Mouse (Mus musculus) limb, embryonic 12.5 days (tissue): ENCODE measurements around the gene Cables2. TPM values are rescaled to one million over a fixed set of nuclear protein-coding genes. Genes with fewer than 3 reads are reported as not detected.

Source experiments
- ATAC-seq: fragments of 200-750 bp; cut with Nextera tagmentation; 2 replicates; pipeline ENCODE4 v1.8.0; 2017; ENCODE audit warnings: low read depth, moderate TSS enrichment; ENCODE audit not compliant: insufficient number of reproducible peaks, insufficient read depth, low FRiP score, low TSS enrichment
- H3K27ac ChIP-seq: fragments of 300-500 bp; sonication (generic); 2 replicates; pipeline ENCODE4 v1.5.1; 2016; ENCODE audit warnings: mild to moderate bottlenecking, moderate library complexity
- H3K27me3 ChIP-seq: fragments of 300-500 bp; sonication (generic); 2 replicates; pipeline ENCODE4 v1.6.1; 2016; ENCODE audit warnings: mild to moderate bottlenecking, moderate library complexity
- H3K36me3 ChIP-seq: fragments of 300-500 bp; sonication (generic); 2 replicates; pipeline ENCODE4 v1.6.1; 2016; ENCODE audit warnings: mild to moderate bottlenecking, moderate library complexity
- H3K4me1 ChIP-seq: fragments of 300-500 bp; sonication (generic); replicated peaks from 2 replicates; pipeline ENCODE4 v1.6.1; 2016
- H3K4me2 ChIP-seq: fragments of 300-500 bp; sonication (generic); 2 replicates; pipeline ENCODE4 v1.6.1; 2016; ENCODE audit warnings: mild to moderate bottlenecking, moderate library complexity
- H3K4me3 ChIP-seq: fragments of 300-500 bp; sonication (generic); replicated peaks from 2 replicates; pipeline ENCODE4 v1.5.1; 2016; ENCODE audit warnings: mild to moderate bottlenecking
- H3K9ac ChIP-seq: fragments of 300-500 bp; sonication (generic); replicated peaks from 2 replicates; pipeline ENCODE4 v1.6.1; 2016; ENCODE audit warnings: mild to moderate bottlenecking, moderate library complexity
- H3K9me3 ChIP-seq: fragments of 300-500 bp; sonication (generic); 2 replicates; pipeline ENCODE4 v1.6.1; 2016; ENCODE audit warnings: mild to moderate bottlenecking, moderate library complexity
- WGBS: fragments of 180-500 bp; shearing (Covaris S2); methylation state at CpG from one replicate; pipeline ENCODE4 v1.1.7; 2016; 5-methylcytosine and 5-hydroxymethylcytosine counted together
- polyA plus RNA-seq: library from polyadenylated mRNA; unstranded; fragments of >200 nt; fragmentation: Nextera tagmentation; extraction: Ambion mirVana; gene quantifications from 2 replicates; pipeline ENCODE4 v1.2.1, GENCODE M21; 2016

Cables2 gene
- 20.7 and 23.7 TPM in 2 replicates for polyA plus RNA-seq

DNA sequence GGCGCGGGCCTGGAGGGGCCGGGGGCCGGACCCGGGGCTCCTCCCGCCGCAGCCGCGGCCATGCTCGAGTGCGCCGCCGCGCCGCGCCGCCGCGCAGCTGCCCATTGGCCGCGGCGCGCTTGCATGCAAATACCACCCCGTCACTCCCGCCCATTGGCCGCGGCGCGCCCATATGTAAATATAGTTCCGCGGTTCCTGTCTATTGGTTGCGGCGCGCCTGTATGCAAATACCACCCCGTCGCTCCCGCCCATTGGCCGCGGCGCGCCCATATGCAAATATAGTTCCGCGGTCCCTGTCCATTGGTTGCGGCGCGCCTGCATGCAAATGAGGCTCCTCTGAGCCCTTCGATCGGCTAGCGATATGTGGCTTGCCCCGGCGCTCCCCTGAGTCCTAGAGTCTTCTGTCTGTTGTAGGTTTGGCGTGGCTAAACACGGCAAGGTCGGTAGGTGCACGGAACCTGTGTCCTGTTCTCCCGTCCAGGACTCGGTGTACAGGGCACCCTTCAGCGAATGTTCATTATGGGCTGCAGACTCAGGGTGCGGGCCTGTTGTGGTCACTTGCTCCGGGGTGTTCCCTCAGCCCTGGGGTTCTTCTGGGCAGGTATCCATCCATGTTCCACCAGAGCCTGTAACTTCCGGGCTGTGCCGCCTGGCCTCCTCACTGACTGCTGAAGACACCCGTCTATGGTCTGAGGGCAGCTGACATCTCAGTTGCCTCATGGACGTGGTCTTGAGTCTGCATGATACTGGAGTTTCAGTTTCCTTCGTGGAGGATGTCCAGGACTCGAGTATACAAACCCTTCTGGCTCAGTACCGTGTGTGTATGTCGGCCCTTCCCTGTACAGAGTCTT is at the start of gene Cables2:
Gene Cables2 (minus strand): TSS at position 103 of the 851 bp plus-strand sequence.
- Histone ChIP-seq H3K4me1 (peaks cover 24% of the 10 kb centered on the region), H3K4me2 (peak within 1 kb of the TSS; percentile 93), H3K9me3 (no peaks in the 10 kb centered on the region), H3K27me3 (peaks cover 15% of the 10 kb centered on the region; the same call in 1 of the 2 replicates), H3K9ac (peak within 1 kb of the TSS; percentile 93), H3K4me3 (peak within 1 kb of the TSS; percentile 95), H3K27ac (peak within 1 kb of the TSS; percentile 67), H3K36me3 (peaks cover 14% of the 10 kb centered on the region)
- peak; percentile 91 for ATAC-seq
- WGBS = 8% methylated on average over 65 of the region's 68 CpGs

DNA sequence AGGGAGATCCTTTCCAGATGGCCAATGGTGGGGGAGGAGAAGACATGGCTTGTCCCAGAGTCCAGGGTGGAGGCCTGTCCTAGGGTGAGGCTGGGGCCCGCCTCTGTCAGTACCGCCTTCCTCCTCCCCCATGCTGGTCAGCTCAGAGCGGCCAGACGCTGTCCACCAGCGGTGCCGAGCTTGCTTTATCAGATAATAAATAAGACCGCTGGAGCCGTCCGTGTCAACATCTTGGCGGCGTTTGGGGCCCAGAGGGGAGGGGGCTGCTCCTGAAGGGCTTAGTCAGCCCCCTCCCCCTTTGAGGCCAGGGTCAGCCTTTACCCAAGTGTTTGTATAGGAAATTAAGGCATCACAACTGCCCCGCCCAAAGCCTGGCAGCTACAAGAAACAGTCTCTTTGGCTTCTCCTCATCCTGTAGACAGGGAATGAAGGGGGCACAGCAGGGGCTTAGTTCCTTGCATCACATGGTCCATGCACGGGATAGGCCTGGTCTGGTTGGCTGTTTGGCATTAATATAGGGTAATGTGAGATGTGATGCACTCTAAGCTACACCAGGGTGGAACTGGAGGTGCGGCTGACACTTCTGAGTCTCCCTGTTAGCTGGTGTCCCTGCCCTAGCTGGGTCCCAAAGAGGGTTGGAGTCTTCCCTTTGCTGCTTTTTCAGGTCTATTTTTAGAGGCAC is 49.5 kb upstream of the Cables2 start:
- H3K9ac ChIP-seq = no peak overlapping the region
- H3K36me3 ChIP-seq = no peaks in the 10 kb centered on the region
- no peak overlapping the region for H3K27ac ChIP-seq
- H3K4me1 ChIP-seq = peaks cover 10% of the 10 kb centered on the region
- peaks cover 5% of the 10 kb centered on the region; the same call in 1 of the 2 replicates for H3K27me3 ChIP-seq
- H3K4me3 ChIP-seq = no peak overlapping the region
- WGBS = 11% methylated on average over 14 of the region's 14 CpGs
- no peak for ATAC-seq
- H3K9me3 ChIP-seq = no peaks in the 10 kb centered on the region
- H3K4me2 ChIP-seq = 0 out of 2 replicates have a peak overlapping the region, but pooled peaks have one; percentile 17

GRCm38 (mm10) chr2:180320216-180320615 is 46.9 kb upstream of the Cables2 start:
- no peak for ATAC-seq
- no peak overlapping the region for H3K27ac ChIP-seq
- no peaks in the 10 kb centered on the region for H3K36me3 ChIP-seq
- no peak overlapping the region for H3K4me3 ChIP-seq
- 72% methylated on average over 4 of the region's 4 CpGs for WGBS
- H3K4me1 ChIP-seq = peaks cover 10% of the 10 kb centered on the region
- no peaks in the 10 kb centered on the region for H3K9me3 ChIP-seq
- peaks cover 5% of the 10 kb centered on the region; the same call in 1 of the 2 replicates for H3K27me3 ChIP-seq
- H3K4me2 ChIP-seq = no peak overlapping the region
- H3K9ac ChIP-seq = no peak overlapping the region

GRCm38 (mm10) chr2:180317591-180317990 is 44.3 kb upstream of the Cables2 start:
- H3K9ac ChIP-seq = no peak overlapping the region
- no peaks in the 10 kb centered on the region for H3K9me3 ChIP-seq
- H3K4me2 ChIP-seq = no peak overlapping the region
- WGBS = 83% methylated on average over 7 of the region's 7 CpGs
- no peaks in the 10 kb centered on the region for H3K36me3 ChIP-seq
- H3K27ac ChIP-seq = no peak overlapping the region
- peaks cover 3% of the 10 kb centered on the region; the same call in 1 of the 2 replicates for H3K27me3 ChIP-seq
- no peak overlapping the region for H3K4me3 ChIP-seq
- peaks cover 2% of the 10 kb centered on the region for H3K4me1 ChIP-seq
- no peak for ATAC-seq

DNA sequence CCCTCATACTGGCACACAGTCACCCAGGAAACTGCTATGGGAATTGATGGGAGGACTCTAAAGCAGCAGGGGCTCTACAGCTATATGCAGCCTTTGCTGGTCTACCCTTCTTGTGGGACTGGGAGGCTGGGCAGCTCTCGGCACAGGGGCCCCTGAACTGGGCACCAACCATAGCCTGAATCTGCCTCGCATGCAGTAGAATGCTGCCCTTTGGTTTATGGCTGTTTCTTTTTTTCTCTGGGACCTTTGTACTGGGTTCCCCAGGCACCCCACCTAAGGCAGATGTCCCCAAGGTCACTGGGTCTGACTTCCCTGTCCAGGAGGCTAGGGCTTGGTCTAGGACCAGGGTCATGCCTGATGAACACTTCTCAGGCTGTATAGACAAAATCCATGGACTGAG is 41.0 kb upstream of the Cables2 start:
- Histone ChIP-seq H3K9me3 (no peaks in the 10 kb centered on the region), H3K27me3 (no peaks in the 10 kb centered on the region), H3K36me3 (no peaks in the 10 kb centered on the region), H3K4me2 (no peak overlapping the region), H3K27ac (no peak overlapping the region), H3K4me1 (no peaks in the 10 kb centered on the region), H3K9ac (no peak overlapping the region), H3K4me3 (no peak overlapping the region)
- WGBS = 86% methylated on average over 2 of the region's 2 CpGs
- ATAC-seq = no peak

DNA sequence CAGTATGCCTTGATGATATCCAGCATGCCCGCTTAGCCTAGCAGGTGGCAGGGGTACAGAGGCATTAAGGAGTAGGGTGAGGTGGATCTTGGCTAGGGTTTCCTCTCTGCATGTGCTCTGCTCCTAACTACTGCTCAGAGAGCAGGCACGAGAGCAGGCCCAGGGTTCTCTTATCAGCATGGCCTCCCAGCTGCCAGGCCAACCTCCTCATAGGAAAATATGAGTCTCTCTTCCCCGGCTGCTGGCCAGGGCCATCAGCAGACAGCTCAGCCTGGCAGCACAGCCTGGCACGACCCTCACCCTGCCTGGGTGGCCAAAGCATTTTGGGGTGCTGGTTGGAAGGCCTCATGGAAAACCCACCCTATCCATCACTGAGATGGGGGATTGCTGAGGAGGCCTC is 37.9 kb upstream of the Cables2 start:
- H3K4me1 ChIP-seq = no peaks in the 10 kb centered on the region
- ATAC-seq = no peak
- H3K4me2 ChIP-seq = no peak overlapping the region
- H3K9me3 ChIP-seq = no peaks in the 10 kb centered on the region
- no peak overlapping the region for H3K4me3 ChIP-seq
- no peaks in the 10 kb centered on the region for H3K27me3 ChIP-seq
- H3K27ac ChIP-seq = no peak overlapping the region
- no peaks in the 10 kb centered on the region for H3K36me3 ChIP-seq
- no peak overlapping the region for H3K9ac ChIP-seq
- WGBS = 83% methylated on average over 4 of the region's 4 CpGs

- H3K27ac ChIP-seq = no peak overlapping the region
- no peaks in the 10 kb centered on the region for H3K36me3 ChIP-seq
- H3K4me3 ChIP-seq = no peak overlapping the region
- no peak for ATAC-seq
- H3K4me2 ChIP-seq = no peak overlapping the region
- H3K9ac ChIP-seq = no peak overlapping the region
- H3K9me3 ChIP-seq = no peaks in the 10 kb centered on the region
- H3K27me3 ChIP-seq = no peaks in the 10 kb centered on the region
- no peaks in the 10 kb centered on the region for H3K4me1 ChIP-seq
- 48% methylated on average over 2 of the region's 2 CpGs for WGBS
These were observed 34.4 kb upstream of the Cables2 start for GRCm38 (mm10) chr2:180307680-180308079.

- no peak for ATAC-seq
These were observed 33.3 kb upstream of the Cables2 start for GRCm38 (mm10) chr2:180306423-180307168.

DNA sequence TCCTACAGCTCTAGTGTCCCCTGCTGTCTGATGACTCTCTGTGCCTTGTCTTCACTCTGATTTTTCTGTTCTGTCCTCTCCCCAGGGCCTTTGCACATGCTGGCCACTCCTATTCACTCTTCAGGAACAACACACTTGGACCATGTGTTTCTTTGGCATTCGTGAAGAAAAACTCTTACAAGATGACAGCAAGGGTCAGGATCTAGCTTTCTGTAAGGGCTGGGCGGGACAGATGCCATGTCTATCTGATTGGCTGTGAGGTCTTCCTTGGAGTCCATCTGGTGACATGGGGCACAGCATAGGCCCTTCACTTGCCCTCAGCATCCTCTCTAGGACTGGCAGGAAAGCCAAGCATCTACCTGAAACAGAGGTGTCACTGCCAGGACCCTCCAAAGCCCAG is 32.7 kb upstream of the Cables2 start:
- H3K27ac ChIP-seq = no peak overlapping the region
- H3K4me1 ChIP-seq = no peaks in the 10 kb centered on the region
- H3K36me3 ChIP-seq = no peaks in the 10 kb centered on the region
- H3K9ac ChIP-seq = no peak overlapping the region
- no peaks in the 10 kb centered on the region for H3K9me3 ChIP-seq
- H3K4me3 ChIP-seq = no peak overlapping the region
- H3K27me3 ChIP-seq = no peaks in the 10 kb centered on the region
- H3K4me2 ChIP-seq = no peak overlapping the region
- 79% methylated on average over 2 of the region's 2 CpGs for WGBS
- no peak for ATAC-seq

More at GRCm38 (mm10) chr2:180306423-180307168, 33.3 kb upstream of the Cables2 start:
- H3K4me2 ChIP-seq = no peak overlapping the region
- H3K36me3 ChIP-seq = no peaks in the 10 kb centered on the region
- no peaks in the 10 kb centered on the region for H3K27me3 ChIP-seq
- H3K9me3 ChIP-seq = no peaks in the 10 kb centered on the region
- WGBS = 83% methylated on average over 8 of the region's 8 CpGs
- no peak overlapping the region for H3K27ac ChIP-seq
- H3K4me3 ChIP-seq = no peak overlapping the region
- no peaks in the 10 kb centered on the region for H3K4me1 ChIP-seq
- no peak overlapping the region for H3K9ac ChIP-seq

- 0 out of 2 replicates have a peak, but pooled peaks cover 4% of the 10 kb centered on the region for H3K27me3 ChIP-seq
- H3K9ac ChIP-seq = no peak overlapping the region
- H3K9me3 ChIP-seq = no peaks in the 10 kb centered on the region
- ATAC-seq = no peak
- WGBS = 85% methylated on average over 3 of the region's 3 CpGs
- H3K4me3 ChIP-seq = no peak overlapping the region
- no peaks in the 10 kb centered on the region for H3K36me3 ChIP-seq
- no peak overlapping the region for H3K27ac ChIP-seq
- no peaks in the 10 kb centered on the region for H3K4me1 ChIP-seq
- H3K4me2 ChIP-seq = no peak overlapping the region
These were observed 32.2 kb upstream of the Cables2 start for GRCm38 (mm10) chr2:180305490-180305889.

- no peak overlapping the region for H3K4me2 ChIP-seq
- H3K27ac ChIP-seq = no peak overlapping the region
- H3K4me3 ChIP-seq = no peak overlapping the region
- no peak for ATAC-seq
- WGBS = 56% methylated on average over 4 of the region's 4 CpGs
- no peaks in the 10 kb centered on the region for H3K4me1 ChIP-seq
- no peaks in the 10 kb centered on the region for H3K36me3 ChIP-seq
- no peak overlapping the region for H3K9ac ChIP-seq
- 0 out of 2 replicates have a peak, but pooled peaks cover 5% of the 10 kb centered on the region for H3K27me3 ChIP-seq
- H3K9me3 ChIP-seq = no peaks in the 10 kb centered on the region
These were observed 31.3 kb upstream of the Cables2 start for GRCm38 (mm10) chr2:180304554-180304953.
